Mouse (Mus musculus): Measurements from ENCODE around the gene Pald1. TPM values are rescaled to one million over a fixed set of nuclear protein-coding genes. Genes with fewer than 3 reads are reported as not detected.

Gene Pald1
- polyA plus RNA-seq, 1 experiment from 2014 or later, result 22.8 TPM

DNA sequence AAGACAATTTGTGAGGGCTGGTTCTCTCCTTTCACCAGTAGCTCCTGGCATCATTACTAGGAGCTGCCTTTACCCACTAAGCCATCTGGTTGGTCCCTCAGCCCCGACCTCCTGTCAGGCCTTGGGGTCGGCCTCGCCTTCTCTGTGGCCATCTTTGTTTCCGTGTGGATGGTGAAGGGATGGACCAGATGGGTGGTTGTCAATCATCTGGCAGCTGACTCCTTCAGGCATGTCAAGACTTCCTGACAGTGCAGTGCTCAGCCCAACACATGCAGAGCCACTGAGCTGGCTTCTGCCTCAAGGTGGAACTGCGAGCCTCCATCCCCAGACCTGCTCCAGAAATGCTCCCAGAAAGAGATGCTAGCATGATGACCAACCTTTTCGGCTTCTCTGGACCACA is 18.9 kb downstream of the Pald1 start:
- H3K27ac ChIP-seq, result no peak overlapping the region
- peaks cover 3% of the 10 kb centered on the region; the same call in 1 of the 2 replicates for H3K36me3 ChIP-seq
- H3K9me3 ChIP-seq, result no peaks in the 10 kb centered on the region
- 92% methylated on average over 6 of the region's 6 CpGs for WGBS
- no peaks in the 10 kb centered on the region for H3K27me3 ChIP-seq
- no peak overlapping the region for H3K9ac ChIP-seq
- no peak overlapping the region for H3K4me2 ChIP-seq
- H3K4me1 ChIP-seq, result peaks cover 18% of the 10 kb centered on the region
- no peak overlapping the region for H3K4me3 ChIP-seq
- no peak for ATAC-seq (ENCODE audit: insufficient number of reproducible peaks, low FRiP score, low TSS enrichment, low read depth)

DNA sequence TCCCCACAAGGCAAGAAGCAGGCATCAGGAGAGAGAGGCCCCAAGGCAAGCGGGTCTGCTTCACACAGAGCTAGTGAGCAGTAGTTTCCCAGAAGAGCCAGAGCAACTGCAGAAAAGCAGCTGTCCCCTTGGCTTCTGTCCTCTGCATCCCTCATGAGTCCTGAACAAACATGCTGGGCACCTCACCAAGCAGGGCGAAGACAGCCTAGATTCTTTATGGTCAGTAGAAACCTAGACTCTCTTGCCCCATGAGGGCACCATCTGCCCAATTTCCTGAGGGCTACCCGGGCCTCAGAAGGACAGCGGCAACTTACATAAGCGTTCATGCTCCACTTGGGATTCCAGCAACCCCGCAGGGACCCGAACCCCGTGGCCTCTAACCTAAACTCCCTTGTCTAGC is 20.3 kb downstream of the Pald1 start:
- Histone ChIP-seq H3K9ac (no peak overlapping the region), H3K27me3 (no peaks in the 10 kb centered on the region), H3K4me3 (no peak overlapping the region), H3K4me1 (peaks cover 14% of the 10 kb centered on the region), H3K36me3 (peaks cover 3% of the 10 kb centered on the region; the same call in 1 of the 2 replicates), H3K4me2 (no peak overlapping the region), H3K9me3 (no peaks in the 10 kb centered on the region), H3K27ac (no peak overlapping the region)
- 74% methylated on average over 8 of the region's 8 CpGs for WGBS
- ATAC-seq (ENCODE audit: insufficient number of reproducible peaks, low FRiP score, low TSS enrichment, low read depth), result 0 out of 2 replicates have a peak, but pooled peaks have one; percentile 12

DNA sequence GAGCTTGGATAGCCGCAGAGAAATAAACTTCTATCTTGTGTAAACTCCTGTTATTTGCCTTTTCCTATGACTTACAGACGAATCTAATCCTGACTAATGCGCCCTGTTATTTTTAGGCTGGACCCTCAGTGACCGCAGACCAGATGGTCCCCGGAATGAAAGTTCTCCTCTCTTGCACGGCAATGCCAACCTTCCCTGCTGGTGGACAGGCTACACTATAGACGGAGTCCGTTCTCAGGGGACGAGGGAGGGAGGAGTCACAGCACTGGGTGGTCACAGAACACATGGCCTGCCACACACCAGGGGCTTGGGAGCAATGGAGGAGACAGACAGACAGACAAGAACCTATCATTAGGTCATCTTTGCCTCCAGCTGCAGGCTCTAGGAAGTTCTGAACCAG is 20.8 kb downstream of the Pald1 start:
- Histone ChIP-seq H3K36me3 (peaks cover 3% of the 10 kb centered on the region; the same call in 1 of the 2 replicates), H3K27me3 (no peaks in the 10 kb centered on the region), H3K4me2 (no peak overlapping the region), H3K9ac (no peak overlapping the region), H3K4me3 (no peak overlapping the region), H3K27ac (no peak overlapping the region), H3K9me3 (no peaks in the 10 kb centered on the region), H3K4me1 (peaks cover 19% of the 10 kb centered on the region)
- WGBS, result 76% methylated on average over 9 of the region's 9 CpGs
- ATAC-seq (ENCODE audit: insufficient number of reproducible peaks, low FRiP score, low TSS enrichment, low read depth), result no peak

DNA sequence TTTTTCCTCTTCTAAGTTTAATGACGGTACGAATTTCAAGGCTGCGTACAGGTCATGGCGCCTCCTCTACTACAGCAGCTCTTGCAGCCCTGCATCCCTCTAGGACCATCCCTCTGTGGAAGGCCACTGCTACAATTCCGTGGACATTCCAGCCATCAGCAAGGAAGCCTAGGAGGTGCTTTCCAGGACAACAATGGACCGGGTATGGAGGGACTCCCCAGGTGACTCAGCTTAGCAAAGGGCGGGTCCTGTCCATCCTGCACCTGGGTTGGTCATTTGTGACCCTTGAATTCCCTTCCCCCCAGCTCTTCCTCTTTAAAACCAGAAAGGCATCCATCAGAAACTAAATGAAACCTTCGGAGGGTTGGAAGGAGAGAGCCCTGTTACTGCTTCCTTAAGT is 22.7 kb downstream of the Pald1 start:
- no peak overlapping the region for H3K4me2 ChIP-seq
- no peak overlapping the region for H3K9ac ChIP-seq
- 97% methylated on average over 8 of the region's 8 CpGs for WGBS
- ATAC-seq (ENCODE audit: insufficient number of reproducible peaks, low FRiP score, low TSS enrichment, low read depth), result no peak
- no peak overlapping the region for H3K4me3 ChIP-seq
- peaks cover 15% of the 10 kb centered on the region for H3K4me1 ChIP-seq
- peaks cover 3% of the 10 kb centered on the region; the same call in 1 of the 2 replicates for H3K36me3 ChIP-seq
- H3K9me3 ChIP-seq, result no peaks in the 10 kb centered on the region
- H3K27ac ChIP-seq, result no peak overlapping the region
- H3K27me3 ChIP-seq, result no peaks in the 10 kb centered on the region

DNA sequence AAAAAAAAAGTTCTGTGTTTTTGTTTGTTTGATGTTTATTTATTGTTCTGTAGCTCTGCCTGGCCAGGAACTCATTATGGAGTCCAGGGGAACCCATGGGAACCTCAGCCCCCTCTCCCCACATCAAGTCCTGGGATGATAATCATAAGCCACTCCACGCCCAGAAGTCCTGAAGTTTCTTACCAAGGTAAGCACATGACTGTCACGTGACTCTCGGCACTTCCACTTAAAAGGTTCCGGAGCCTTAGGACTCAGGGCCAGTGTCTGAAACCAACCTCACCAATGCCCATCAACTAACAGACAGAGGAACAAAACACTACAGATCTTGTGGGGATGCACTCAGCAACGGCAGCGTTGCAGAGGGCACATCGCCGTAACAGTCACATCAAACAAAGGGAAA is 23.9 kb downstream of the Pald1 start:
- 71% methylated on average over 8 of the region's 8 CpGs for WGBS

DNA sequence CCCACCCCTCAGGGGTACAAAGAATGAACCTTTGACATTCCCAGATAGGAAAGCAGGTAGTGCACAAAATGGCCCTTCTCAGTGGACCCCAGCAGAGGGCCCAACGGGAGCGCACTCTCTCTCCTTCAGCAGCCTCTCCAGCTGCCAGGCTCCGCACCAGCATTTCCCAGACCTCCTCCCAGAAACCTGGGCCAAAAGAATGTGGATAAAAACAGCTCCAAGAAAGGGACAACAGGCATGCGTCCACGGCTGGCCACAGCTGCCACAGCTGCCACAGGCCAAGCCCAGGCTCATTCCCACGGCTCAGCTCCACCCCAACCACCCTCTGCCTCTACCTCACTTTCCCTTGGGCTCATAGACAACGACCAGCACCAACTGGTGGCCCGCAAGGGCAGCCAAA is 25.7 kb downstream of the Pald1 start:
- Histone ChIP-seq H3K9ac (no peak overlapping the region), H3K27ac (0 out of 2 replicates have a peak overlapping the region, but pooled peaks have one; percentile 27), H3K4me1 (peaks cover 15% of the 10 kb centered on the region), H3K27me3 (no peaks in the 10 kb centered on the region), H3K9me3 (no peaks in the 10 kb centered on the region), H3K36me3 (peaks cover 12% of the 10 kb centered on the region), H3K4me3 (no peak overlapping the region), H3K4me2 (no peak overlapping the region)
- WGBS, result 52% methylated on average over 8 of the region's 8 CpGs
- ATAC-seq (ENCODE audit: insufficient number of reproducible peaks, low FRiP score, low TSS enrichment, low read depth), result 0 out of 2 replicates have a peak, but pooled peaks have one; percentile 41

More for the DNA sequence above, 23.9 kb downstream of the Pald1 start:
- no peak overlapping the region for H3K4me2 ChIP-seq
- no peaks in the 10 kb centered on the region for H3K27me3 ChIP-seq
- H3K4me1 ChIP-seq, result peaks cover 15% of the 10 kb centered on the region
- ATAC-seq (ENCODE audit: insufficient number of reproducible peaks, low FRiP score, low TSS enrichment, low read depth), result no peak
- no peak overlapping the region for H3K4me3 ChIP-seq
- peaks cover 5% of the 10 kb centered on the region; the same call in 1 of the 2 replicates for H3K36me3 ChIP-seq
- H3K9ac ChIP-seq, result no peak overlapping the region
- H3K9me3 ChIP-seq, result no peaks in the 10 kb centered on the region
- no peak overlapping the region for H3K27ac ChIP-seq

DNA sequence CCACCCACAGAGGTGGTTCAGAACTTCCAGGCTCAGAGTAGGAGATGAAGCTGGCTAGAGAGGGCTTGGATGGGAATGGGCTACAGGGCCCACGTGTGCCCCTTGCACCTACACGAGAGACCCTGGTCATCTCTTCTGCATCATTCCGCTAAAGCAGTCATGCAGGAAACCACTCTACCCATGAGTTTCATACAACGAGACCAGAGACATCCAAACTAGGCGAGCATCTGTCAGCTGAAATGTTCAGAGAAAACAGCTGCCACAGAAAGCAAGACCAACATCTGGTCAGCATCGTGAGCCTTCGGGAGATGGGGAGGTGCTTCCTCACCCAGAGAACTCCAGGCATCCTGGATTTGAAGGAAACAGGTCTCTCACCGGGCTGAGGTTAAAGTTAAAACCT is 26.8 kb downstream of the Pald1 start:
- Histone ChIP-seq H3K27ac (no peak overlapping the region), H3K36me3 (peaks cover 17% of the 10 kb centered on the region), H3K4me1 (peaks cover 15% of the 10 kb centered on the region), H3K4me2 (no peak overlapping the region), H3K27me3 (no peaks in the 10 kb centered on the region), H3K4me3 (no peak overlapping the region), H3K9me3 (no peaks in the 10 kb centered on the region), H3K9ac (no peak overlapping the region)
- no peak for ATAC-seq (ENCODE audit: insufficient number of reproducible peaks, low FRiP score, low TSS enrichment, low read depth)
- 85% methylated on average over 8 of the region's 8 CpGs for WGBS

DNA sequence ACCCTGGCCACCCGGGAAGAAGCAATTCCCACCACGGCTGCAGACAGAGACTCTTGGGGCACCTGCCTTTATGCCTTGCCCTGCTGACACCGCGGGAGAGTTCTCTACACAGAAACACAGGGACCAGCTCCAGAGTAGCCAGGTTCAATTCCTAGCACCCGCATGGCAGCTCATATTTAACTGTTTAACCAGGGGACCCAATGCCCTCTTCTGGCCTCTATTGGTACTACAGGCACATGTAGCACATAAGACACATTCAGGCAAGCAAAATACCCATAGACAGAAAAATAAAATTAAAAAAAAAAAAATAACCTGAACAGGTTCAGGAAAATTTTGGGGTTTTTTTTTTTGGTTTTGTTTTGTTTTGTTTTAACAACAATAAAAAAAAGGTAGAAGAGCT is 27.2 kb downstream of the Pald1 start:
- Histone ChIP-seq H3K9me3 (no peaks in the 10 kb centered on the region), H3K27me3 (no peaks in the 10 kb centered on the region), H3K4me2 (no peak overlapping the region), H3K27ac (no peak overlapping the region), H3K4me3 (no peak overlapping the region), H3K9ac (no peak overlapping the region), H3K36me3 (peaks cover 21% of the 10 kb centered on the region), H3K4me1 (peaks cover 15% of the 10 kb centered on the region)
- ATAC-seq (ENCODE audit: insufficient number of reproducible peaks, low FRiP score, low TSS enrichment, low read depth), result no peak
- 97% methylated on average over 5 of the region's 5 CpGs for WGBS

DNA sequence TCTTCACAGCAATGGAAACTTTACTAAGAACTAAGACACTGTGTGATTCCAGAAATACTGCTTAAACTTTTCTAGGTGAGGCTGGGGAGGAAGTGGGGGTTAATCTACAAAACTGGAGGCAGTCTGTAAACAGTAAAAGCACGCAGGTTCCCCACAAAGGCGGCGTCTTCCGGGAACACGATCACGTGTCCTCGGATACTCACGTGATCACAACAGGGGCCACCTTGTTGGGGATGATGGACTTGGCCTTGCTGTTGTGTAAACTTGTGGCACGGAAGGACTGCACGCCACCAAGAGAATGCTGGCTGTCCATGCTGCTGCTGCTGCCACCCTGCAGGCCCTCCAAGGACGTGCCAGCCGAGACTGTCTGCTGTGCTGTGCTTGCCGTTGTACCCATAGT is 27.7 kb downstream of the Pald1 start:
- Histone ChIP-seq H3K4me3 (no peak overlapping the region), H3K9ac (no peak overlapping the region), H3K36me3 (peaks cover 26% of the 10 kb centered on the region), H3K9me3 (no peaks in the 10 kb centered on the region), H3K27me3 (no peaks in the 10 kb centered on the region), H3K27ac (no peak overlapping the region), H3K4me1 (peaks cover 15% of the 10 kb centered on the region), H3K4me2 (no peak overlapping the region)
- 96% methylated on average over 13 of the region's 13 CpGs for WGBS
- no peak for ATAC-seq (ENCODE audit: insufficient number of reproducible peaks, low FRiP score, low TSS enrichment, low read depth)

DNA sequence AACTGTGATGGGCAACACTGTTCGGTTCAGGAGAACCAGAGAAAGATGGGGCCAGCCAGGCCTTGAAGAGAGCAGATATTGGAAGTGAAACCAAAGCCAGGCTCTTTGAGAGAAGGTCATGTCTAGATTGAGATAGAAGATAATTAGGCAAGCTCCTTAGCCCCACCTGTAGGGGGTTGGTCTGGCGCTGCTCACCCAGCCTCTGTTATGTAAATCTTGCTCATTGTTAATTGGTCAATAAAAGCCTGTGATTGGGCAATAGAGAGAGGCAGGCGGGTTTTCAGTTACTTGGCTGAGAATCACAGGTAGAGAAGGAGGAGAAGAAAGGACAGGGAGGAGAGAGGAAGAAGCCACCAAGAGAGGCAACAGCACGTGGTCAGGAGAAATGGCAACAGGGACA is 32.1 kb downstream of the Pald1 start:
- Histone ChIP-seq H3K27me3 (no peaks in the 10 kb centered on the region), H3K36me3 (peaks cover 52% of the 10 kb centered on the region), H3K4me2 (no peak overlapping the region), H3K4me3 (no peak overlapping the region), H3K9ac (no peak overlapping the region), H3K27ac (no peak overlapping the region), H3K9me3 (no peaks in the 10 kb centered on the region), H3K4me1 (no peaks in the 10 kb centered on the region)
- ATAC-seq (ENCODE audit: insufficient number of reproducible peaks, low FRiP score, low TSS enrichment, low read depth), result no peak
- 61% methylated on average over 4 of the region's 4 CpGs for WGBS

DNA sequence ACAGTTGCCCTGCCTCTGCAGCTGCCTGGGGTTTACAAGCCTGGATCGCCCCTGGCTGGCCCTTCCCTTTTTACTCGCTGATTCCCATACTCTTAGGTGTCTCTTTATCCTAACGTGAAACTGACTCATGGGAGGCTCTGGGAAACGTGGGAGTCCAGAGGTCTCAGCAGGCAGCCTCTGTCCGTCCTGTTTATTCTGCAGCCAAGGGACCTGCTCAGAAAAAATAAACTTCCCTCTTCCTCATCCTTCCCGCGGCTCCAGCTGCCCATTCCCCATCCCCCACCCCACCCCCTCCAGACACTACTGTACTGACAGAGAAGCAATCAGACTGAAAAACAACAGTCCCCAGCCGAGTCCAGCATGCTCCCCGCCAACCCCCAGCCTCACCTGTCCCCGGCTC is 37.0 kb downstream of the Pald1 start:
- Histone ChIP-seq H3K9ac (no peak overlapping the region), H3K4me2 (no peak overlapping the region), H3K27me3 (no peaks in the 10 kb centered on the region), H3K36me3 (peaks cover 42% of the 10 kb centered on the region), H3K4me1 (no peaks in the 10 kb centered on the region), H3K9me3 (no peaks in the 10 kb centered on the region), H3K4me3 (no peak overlapping the region), H3K27ac (no peak overlapping the region)
- ATAC-seq (ENCODE audit: insufficient number of reproducible peaks, low FRiP score, low TSS enrichment, low read depth), result no peak
- 24% methylated on average over 10 of the region's 10 CpGs for WGBS

DNA sequence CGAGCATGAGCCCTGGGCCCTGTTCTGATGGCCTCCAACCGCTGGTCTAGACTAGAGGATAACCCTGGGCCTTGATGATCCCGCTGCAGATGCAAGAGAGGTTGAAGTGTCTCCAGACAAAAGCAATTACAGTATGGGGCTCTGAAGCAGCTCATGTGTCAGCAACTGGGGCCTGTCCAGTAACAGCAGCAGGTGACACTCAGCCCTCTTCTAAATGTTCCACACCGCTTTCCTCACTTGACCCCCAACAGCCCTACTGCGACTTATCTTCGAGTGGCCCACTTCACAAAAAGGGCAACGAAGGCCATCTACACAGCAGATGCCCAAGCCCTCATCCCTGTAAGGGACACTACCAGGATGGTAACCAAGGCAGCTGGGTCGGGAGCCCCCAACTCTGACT is 38.2 kb downstream of the Pald1 start:
- H3K9ac ChIP-seq, result no peak overlapping the region
- H3K9me3 ChIP-seq, result no peaks in the 10 kb centered on the region
- H3K27ac ChIP-seq, result no peak overlapping the region
- H3K4me3 ChIP-seq, result no peak overlapping the region
- H3K4me1 ChIP-seq, result no peaks in the 10 kb centered on the region
- peaks cover 33% of the 10 kb centered on the region for H3K36me3 ChIP-seq
- no peak overlapping the region for H3K4me2 ChIP-seq
- no peaks in the 10 kb centered on the region for H3K27me3 ChIP-seq
- ATAC-seq (ENCODE audit: insufficient number of reproducible peaks, low FRiP score, low TSS enrichment, low read depth), result no peak
- WGBS, result 79% methylated on average over 8 of the region's 8 CpGs

DNA sequence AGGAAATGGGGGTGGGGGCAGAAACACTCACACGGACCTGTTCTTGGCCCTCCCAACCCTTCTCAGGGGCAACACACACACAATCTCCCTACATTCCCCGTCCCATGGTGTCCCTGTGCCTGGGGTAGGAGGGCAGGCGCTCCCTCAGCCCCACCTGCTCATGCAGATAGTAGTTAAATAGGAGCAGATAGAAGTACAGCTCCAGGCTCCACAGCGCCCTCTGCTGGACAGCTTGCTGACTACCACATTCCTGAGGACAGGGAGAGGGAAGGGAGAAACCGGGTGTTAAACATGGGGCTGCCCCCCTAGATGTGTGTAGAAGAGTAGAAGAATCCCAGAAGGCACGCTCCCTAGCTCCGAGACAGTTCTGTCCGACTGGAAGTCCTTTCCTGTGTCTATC is 39.4 kb downstream of the Pald1 start:
- no peak for ATAC-seq (ENCODE audit: insufficient number of reproducible peaks, low FRiP score, low TSS enrichment, low read depth)
- Histone ChIP-seq H3K36me3 (peaks cover 21% of the 10 kb centered on the region), H3K9me3 (no peaks in the 10 kb centered on the region), H3K4me2 (no peak overlapping the region), H3K9ac (no peak overlapping the region), H3K27me3 (no peaks in the 10 kb centered on the region), H3K27ac (no peak overlapping the region), H3K4me3 (no peak overlapping the region), H3K4me1 (no peaks in the 10 kb centered on the region)
- WGBS, result 65% methylated on average over 8 of the region's 8 CpGs
